Mouse (Mus musculus) embryo, embryonic 10.5 days (tissue): ENCODE data around the gene Tmem190.
"Not testable (repeated sequence)": the region's sequence is repeated elsewhere in the genome, so short reads cannot be mapped to it uniquely, and the experiment has no call there.

Experiments used
- DNase-seq: peaks from one replicate; pipeline ENCODE4 v3.0.0-alpha.2; 2015; ENCODE audit warnings: low spot score

The Tmem190 gene

DNA sequence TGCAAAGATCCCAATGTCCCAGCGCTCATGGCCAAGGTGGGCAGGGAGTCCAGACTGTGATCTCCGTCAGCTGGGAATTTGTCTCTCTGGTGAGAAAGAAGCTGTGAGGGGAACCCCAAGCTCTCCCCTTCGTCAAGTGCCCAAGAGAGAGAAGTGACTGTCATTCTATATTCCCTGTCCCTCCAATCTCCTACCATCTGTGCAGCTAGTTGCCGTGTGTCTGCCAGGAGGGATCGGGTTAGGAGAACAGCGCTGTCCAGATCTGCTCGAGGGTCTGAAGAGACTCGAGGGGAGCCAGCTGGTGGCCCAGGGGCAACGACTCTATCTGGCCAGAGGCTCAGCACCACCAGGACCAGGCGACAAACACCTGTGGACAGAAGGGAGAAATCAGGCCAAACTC lies 6.6 kb upstream of the Tmem190 start:
- DNase-seq, result no peak

DNA sequence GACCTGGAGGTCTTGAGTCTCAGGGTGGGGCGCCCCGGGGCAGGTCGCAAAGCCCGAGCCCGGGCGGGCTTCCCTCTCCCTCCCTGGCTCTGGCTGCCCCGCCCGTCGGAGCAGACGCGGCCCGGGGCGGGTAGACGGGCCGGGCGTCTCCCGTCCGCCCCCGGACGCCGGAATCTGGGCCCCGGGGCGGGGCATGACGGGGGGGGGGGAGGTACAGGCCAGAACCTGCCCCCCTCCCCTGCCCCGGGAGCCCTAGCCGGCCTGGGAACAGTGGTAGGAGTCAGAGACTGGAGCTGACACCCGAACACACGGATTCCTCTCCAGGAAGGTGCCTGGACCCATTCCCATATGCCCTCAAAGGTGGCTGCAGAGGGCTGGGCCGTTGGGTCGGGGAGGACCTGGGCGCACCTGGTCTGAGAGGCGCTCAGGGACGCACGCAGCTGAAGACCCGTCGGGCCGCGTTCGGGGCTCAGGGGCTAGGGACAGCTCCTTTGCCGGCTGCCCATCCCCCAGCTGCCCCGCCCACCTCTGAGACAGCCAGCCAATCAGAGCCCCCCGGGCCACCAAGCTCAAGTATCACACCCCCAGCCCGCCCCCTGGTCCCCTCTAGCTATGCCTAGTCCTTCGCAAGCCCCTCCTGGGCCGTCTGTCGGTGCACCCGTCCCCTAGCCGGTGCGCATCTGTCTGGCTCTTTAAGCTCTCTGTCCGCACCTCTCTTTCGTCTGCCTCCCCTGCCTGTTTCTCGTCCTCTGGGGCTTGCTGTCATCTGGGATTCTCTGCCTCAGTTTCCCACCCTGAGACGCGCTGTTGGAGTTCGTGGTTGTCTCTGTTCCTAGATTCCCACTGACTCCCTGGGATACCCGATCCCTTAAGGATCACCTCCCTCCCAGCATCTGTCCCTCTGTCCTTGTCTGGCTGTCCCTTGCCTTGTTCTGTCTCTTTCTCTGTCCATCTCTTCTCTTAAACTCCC lies 5.6 kb upstream of the Tmem190 start:
- DNase-seq, result peak; percentile 89

DNA sequence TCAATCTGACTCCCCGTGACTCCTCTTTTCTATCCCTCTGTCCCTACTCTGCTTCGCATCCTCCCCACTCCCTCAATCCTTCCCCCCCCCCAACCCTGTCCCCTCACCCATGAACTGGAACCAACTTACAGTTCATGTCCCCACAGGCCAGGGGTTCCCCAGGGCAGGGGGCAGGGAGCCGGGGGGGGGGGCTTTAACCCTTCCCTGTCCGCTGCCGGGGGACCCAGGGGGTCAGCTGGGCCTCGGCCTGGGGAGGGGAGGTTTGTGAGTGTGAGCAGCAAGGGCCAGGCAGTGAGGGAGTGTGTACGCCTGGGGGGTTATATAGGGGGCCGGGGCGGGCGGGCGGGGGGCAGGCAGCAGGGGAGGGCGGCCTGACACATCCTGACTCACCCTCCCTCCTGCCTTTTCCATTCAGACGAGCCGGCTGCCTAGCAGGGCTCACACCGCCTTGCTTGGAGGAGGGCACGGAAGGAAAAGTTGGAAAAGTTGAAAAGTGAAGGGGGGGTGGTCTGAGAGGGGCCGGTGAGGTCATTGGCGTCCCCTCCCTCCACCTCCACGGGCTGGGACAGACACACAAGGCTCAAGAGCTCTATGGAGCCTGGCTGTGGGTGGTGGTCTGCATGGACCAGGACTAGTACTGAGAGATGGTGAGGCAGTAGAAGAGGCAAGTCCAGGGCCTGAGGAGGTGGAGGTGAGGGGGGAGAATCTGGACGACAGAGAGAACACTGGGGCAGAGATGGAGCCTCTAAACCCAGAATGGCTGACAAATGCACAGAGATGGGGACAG lies 4.7 kb upstream of the Tmem190 start:
- DNase-seq, result no peak

DNA sequence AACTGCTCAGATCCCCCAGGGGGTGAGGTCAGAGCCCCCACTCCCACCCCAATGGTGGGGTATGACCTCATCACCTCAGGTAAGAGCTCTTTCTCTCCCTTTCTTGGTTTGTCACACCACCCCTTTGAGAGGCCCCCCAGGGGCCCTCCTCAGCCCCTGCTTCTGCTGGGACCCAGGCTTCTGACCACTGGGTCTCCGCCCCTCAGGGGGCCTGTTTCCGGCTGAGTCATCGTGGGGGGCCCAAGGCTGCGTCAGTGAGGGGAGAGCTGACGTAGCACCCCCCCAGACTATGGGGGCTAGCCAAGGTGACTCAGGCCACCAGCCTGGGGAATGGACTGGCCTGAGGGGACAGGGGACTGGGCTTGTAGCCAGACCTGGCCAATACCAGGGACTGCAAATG lies 2.8 kb upstream of the Tmem190 start:
- DNase-seq, result no peak

DNA sequence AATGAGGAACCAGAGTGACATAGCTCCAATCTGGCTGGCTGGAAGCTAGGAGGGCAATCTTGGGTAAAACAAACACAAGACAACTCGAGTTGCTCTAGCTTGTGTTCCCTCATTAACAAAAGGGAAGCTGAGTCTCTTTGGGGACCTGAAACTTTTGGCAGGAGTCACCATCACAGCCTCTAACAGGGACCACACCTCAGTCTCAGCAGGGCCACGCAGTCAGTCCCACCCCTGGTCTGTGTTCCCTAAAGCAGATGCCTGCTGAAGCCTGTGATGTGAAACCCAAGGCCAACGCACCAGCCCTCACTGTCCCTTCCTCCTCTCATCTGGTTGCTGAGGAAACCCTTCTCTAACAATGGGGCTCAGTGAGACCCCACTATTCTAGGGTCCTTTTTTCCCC lies 607 bp upstream of the Tmem190 start:
- no peak for DNase-seq

DNA sequence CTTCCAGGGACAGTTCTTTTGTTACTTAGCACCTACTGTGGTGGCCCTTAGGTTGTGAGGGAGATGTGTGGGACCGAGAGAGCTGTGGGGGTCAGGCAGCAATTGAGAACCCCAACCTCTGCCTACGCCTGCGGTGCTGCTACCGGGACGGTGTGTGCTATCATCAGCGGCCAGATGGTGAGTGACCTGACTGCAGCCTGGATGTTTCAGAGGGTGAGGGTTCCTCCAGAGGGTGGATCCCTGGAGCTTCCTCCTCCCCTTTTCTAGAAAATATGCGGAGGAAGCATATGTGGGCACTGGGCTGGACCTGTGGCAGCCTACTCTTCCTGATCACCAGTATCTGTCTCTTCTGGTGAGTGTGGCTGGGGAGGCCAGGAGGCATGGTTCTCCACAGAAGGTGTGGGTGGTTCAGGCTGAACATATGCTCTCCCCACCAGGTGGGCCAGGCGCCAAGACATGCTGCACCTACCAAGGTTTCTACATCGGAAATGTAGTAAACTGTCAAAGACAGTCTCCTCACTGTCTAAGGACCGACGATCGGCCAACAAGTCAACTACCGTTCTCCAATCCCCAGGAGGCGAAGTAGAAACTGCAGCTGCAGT lies 1.0 kb downstream of the Tmem190 start:
- no peak for DNase-seq

DNA sequence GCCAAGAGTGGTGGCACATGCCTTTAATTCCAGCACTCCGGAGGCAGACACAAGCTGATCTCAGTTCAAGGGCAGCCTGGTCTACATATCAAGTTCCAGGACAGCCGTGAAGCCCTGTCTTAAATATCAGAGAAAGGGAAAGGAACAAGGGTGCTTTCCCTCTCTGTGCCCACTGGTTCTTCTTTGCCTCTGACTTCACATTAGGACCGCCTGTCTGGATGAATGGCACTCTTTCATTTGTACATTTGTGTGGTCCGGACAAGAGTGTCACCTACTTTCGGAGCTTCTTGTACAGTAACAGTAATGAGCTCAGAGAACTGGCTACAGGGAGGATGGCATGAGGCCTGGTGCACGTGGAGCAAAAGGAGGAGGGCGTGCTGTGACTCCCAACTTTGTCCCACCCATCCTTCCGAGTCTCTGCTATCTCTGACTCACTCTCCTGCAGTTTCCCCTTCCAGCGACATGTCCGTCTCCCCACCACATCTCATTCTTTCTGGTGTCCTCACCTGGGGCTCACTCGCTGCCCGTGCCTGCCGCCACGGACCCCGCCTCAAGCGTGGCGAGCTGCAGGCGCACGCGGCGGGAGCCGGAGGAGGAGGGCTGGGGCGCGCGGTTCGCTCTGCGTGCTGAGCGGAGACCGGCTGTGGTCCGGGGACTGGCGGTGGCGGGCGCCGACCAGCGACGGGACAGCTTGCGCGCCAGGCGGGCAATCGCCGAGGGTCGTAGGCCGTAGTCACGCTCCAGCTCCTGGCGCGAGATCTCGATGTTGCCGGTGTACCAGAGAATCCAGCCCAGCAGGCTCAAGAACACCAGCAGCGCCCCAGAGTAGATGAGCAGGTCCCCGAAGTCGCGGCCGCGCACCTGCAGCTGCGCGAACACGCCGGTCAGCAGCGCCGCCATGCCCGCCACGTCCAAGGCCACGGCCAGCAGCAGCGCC lies 6.0 kb downstream of the Tmem190 start:
- DNase-seq, result peak; percentile 74

DNA sequence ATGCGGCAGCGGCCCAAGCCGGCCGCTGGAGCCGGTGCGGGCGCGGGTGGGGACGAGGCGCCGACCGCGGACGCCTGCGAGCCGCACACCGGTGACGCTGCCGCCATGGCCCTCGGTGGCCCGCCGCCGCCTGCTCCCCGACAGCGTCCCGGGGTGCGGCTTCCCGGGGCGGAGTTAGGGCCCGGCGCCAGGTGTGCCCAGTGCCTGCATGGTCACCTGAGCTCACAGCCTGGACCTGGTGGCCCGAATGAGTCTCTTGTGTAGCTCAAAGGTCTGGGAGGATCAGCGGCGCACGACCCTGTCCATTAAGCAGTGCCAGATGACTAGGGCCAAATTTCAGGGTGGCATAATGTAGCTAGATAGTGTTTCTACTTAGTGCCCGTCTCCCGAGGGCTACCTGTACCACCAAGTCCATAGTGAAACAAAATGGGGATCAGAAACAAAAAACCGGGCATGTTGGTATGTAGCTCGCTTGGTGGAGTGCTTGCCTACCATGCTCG lies 6.7 kb downstream of the Tmem190 start, which contains the start of gene Tmem238:
Tmem238 (minus strand) TSS at position 221 of the 500 bp plus-strand sequence.
- DNase-seq, result no peak

DNA sequence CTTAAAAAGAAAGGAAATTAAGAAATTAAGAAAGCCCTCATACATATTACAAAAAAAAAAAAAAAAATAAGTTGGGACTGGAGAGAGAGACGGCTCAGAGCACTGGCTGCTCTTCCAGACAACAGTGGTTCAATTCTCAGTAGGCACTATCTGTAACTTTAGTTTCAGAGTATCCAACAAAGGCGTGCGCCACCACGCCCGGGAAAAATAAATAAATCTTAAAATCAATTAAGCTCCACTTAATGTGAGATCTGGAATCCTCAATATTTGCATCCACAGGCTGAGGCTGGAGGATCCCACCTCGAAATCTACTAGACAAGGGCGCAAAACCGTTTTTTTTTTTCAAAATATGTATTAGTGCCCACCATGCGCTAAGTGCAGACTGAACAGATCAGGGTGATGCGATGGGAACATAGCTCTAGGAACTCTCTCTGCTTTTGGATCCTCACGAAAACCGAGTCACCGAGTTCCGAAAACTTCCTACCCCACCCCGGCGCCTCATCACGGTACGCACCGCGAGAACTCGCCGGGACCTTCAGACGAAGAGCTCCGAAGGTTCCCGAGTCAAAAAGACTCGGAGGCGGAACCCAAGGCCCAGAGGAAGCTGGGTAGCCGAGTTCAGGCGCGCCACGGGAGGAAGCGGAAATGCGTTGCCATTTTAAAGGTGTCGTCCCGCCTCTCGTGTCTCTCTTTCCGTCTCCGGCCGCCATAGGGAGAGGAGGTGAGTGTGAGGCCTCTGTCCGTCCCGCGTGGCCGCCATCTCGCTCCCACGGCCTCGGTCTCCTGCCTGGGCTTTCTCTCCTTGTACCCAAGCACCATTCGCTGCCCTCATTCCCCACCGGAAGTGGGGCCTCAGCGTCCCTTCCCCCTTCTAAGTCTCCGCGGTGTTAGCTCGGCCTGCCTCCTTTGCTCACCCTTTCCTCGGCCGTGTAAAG lies 9.8 kb downstream of the Tmem190 start, which contains the start of gene Rpl28:
Rpl28 (plus strand) TSS at position 597 of the 935 bp plus-strand sequence.
- DNase-seq, result peak; percentile 99

DNA sequence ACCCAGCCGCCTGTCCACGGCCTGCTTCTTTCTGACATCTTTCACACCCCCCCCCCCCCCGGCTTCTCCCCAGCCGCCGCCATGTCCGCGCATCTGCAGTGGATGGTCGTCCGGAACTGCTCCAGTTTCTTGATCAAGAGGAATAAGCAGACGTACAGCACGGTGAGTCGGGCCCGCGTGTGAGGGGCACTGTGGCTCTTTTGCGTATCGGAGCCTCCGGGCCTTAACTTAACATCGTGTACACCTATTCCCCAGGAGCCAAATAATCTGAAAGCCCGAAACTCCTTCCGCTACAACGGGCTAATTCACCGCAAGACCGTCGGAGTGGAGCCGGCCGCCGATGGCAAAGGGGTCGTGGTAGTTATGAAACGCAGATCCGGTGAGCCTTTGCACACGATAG lies 10.5 kb downstream of the Tmem190 start:
- DNase-seq, result not testable (repeated sequence)

DNA sequence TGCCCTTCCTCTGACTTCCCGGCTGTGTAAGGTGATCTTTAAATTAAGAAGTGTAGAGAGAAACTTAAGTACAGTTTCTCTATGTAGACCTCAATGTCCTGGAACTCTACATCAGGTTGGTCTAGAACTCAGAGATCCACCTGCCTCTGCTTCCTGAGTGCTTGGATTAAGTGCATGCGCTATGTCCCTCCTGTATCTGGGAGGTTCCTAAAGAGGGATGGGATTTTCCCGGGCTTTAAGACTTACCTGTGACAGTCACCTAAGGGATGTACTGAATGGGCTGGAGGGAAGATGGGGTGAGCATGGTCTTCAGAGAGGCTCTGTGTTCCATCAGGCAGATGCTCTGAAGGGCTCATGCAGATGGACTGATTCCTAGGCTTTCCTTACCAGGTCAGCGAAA lies 10.9 kb downstream of the Tmem190 start:
- DNase-seq, result no peak

DNA sequence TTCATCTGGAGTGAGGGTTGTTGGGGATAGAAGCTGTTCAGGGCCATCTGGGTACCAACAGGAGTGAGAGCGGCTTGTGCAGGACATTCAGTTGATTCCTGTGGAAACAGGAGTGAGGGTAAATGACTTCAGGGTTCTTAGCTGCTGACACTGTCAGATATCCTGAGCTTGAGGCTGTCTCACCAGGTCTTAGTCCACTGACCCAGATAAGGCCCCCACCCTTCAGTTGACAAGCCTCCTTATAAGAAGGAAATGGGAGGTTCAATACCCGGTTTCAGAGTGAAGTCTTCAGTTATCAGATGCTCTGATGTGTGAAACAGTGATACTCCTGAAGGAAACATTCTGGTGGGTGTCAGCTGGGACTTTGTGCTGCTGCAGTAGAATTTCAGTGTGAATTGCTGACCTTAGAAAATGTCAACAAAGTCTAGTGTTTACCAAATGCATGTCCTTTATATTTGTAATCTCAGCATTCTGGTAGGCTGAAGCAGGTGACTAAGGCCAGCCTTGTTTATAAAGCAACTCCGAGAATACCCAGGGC lies 12.0 kb downstream of the Tmem190 start:
- no peak for DNase-seq

DNA sequence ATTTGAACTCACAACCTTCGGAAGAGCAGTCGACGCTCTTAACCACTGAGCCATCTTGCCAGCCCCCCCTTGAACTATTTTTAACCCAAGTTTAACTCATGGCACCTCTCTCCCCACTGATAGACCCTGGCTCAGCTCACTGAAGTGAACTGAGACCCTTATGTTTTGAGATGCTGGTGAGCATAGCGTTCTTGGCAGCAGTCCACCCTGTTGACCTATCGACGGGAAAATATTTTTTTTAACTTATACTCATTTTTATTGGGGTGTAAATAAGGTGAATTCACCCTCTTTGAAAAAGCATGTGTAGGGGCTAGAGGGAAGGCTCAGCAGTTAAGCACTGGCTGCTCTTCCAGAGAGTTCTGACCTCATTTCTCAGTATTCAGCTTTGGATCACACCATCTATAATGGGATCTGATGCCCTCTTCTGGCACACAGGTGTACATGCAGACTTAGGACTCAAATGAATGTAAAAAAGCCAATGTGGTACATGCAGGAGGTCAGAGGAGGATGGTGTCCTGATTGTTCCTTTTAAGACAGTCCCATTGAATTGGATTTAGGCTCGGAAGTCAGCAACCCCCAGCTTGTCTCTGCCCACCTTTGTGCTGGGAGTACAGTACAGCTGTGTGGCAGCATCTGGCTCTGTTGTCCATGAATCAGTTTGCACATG lies 13.2 kb downstream of the Tmem190 start:
- DNase-seq, result peak; percentile 73

DNA sequence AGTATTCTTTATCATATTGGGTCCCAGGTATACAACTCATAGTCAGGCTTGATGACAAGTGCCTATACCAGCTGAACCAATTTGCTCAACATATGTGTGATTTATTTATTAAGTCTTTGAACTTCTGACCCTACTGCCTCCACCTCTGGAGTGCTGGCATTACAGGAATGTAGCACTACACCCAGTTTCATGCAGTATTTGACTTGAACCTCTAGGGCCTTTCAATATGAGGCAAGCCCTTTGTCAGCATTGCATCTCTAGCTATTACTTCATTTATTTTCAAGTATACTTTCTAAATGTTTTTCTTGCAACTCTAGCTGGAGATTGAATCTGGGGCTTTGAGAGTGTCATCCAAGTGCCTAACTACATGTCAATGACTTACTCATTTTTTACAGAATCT lies 19.5 kb downstream of the Tmem190 start:
- DNase-seq, result no peak

DNA sequence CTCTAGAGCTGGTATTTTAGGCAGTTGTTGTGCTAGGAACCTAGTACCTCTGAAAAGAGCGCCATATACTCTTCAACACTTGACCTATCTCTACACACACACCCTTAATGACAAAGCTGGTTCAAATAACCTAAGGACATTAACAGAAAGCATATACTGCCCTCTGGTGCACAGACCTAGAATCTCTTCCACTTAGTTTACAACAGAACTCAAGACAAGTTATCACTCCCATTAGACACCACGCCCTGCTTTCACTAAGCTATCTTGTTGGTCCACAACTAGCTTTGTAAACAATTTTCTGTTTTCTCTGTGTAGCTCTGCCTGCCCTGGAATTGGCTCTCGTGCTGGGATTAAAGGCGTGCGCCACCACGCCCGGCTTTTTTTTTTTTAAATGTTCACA lies 24.0 kb downstream of the Tmem190 start:
- peak; percentile 70 for DNase-seq

DNA sequence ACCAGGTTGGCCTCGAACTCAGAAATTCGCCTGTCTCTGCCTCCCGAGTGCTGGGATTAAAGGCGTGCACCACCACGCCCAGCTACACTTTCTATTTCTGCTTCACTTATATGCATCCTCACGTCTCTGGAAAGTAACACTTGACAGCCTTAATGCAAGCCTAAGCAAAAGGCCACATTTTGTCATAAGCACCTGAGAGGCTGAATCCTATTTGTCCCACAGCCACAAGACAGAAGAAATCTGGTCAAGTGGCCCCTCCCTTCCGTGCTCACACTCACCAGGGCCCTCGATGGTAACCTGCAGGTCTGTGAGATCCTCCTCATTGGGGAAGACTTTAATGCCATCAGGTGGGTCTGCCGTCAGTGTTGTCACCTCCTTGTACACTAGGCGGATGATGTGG lies 28.4 kb downstream of the Tmem190 start:
- DNase-seq, result not testable (repeated sequence)

DNA sequence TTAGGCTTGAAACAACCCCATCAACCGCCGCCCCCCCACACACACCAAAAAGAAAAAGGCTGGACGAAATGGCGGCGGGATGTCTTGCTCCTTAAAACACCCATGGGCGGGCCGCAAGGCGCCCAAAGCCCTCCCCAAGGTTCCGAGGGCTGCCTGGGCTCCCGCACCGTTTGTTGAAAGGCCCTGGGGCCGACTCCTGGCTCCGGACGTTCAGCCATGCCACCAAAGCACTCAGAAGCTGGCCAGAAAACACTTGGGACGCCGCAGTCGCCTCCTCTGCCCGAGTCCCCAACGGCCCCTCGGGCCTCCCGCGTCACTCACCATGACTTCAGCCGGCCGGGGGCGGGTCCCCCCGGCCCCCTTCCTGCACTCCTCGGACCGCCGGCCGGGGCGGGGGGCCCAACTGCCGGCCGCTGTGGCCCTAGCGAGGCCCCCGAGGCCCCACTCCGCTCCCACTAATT lies 29.1 kb downstream of the Tmem190 start:
- peak; percentile 45 for DNase-seq

DNA sequence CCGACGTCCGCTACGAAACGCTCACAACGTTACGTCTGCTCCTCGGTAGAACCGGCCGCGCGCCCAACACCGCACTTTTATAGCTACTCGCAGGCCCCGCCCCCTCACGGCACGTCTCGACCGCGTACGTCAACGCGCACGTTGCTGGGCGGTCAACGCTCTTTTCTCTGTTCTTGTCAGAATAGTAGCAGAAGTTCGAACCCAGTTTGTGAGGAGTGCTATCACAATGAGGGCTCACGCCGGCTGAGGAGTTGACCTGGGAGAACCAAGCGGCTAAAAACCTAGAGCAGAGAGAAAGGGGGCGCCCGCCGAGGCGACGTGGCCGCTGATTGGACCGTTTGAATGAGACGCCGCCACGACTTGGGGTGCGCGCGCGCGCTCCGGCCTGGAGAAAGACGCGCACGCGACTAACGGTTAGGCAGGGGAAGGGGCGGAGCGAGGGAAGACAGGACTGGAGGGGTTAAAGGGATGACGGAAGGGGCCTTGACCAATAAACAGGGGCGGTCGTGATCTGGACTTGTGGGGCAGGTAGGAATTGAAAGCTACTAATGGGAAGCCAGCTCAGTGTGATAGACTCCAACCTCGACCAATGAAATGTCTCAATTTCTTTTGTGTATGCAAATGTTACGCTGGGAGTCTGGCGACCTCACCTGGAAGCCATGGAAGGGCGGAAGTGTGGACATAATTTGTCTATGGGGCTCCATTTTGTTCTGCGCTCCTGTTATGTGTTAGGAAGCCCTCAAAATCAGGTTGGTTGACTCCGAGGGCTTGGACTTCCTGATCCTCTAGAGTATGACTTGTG lies 29.8 kb downstream of the Tmem190 start, which contains the start of gene Ube2s:
Ube2s (minus strand) TSS at position 288 of the 802 bp plus-strand sequence.
- DNase-seq, result peak; percentile 100
